Mouse (Mus musculus): ENCODE measurements at regions not wholly inside any gene's neighbourhood (a gene's known extent, or its start where the extent isn't known, plus 50 kb on each side); places are given as distances from the start of the nearest gene placed in this dataset.
"Not testable (repeated sequence)": the region's sequence is repeated elsewhere in the genome, so short reads cannot be mapped to it uniquely, and the experiment has no call there.

GRCm38 (mm10) chr8:39218716-39219115, 1456.2 kb upstream of the Adam24 start:
- no peak for DNase-seq

DNA sequence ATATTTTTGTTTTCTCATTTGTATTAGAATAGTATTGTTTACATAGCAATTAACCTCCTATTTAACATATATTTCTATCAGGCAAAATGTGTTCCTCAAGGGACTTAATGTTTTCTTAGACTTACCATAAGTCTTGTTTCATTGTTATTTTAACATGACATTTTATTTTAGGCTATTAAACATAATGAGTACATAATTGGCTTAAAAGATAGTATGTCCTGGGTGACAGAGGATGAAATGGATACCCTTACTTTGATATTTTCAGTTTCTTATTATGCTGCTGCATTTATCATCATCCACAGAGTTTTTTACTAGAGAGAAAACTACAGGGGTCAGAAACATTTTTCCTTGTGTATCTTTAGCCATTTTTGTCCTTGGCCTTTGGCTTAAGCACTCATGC, 1447.6 kb upstream of the Adam24 start:
- no peak for DNase-seq

DNA sequence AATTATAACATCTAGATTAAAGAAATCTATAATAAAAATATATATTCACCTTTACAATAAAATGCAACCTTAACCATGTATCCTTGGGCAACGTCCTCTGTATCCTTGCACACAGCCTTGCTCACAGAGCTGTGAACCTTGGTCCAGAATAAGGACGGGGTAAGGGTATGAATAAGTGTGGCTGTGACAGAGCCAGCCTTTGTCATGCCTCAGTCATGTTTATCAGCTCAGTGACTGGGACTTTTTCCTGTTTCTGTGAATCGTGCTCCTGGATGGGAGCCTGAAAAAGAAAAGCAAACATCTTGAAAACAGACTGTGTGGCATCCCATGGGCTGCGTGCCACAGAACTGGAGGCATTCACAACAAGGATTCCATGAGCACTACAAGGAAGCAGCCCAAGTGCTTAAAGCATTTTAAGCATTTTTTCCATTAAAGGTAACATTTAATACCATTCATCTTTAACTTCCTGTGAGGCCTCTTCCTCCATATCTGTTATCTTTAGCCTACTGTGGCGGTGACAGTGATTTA, 1405.8 kb upstream of the Adam24 start:
- DNase-seq: peak; percentile 5 to 8

GRCm38 (mm10) chr8:39297548-39298306, 1377.2 kb upstream of the Adam24 start:
- DNase-seq: no peak

DNA sequence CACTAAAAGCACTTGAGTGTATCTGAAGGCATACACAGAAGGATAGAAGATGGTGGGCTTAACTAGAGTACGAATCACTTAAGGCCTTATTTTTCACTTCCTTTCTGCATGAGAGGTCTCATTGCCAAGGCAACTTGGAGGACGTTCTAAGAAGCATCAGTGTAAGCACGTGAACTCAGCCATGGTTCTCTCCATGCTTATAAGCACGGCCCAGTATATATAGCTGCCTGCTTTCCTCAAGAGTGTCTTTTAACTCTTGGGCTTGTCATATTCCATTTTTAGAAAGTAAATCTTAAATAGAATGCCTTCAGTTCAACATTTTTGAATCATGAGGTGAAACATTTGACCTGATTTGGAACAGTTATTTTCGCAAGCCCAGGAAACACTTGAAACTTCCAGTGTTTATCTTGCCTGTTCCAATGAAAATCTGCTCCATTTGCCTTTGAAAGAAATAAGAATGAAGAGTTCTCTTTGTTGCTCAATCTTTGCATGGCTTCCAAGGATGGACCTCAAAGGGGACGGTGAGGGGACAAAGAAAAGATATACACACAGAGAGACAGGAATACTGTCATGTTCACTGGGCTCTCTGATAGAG, 1371.0 kb upstream of the Adam24 start:
- DNase-seq: no peak

- DNase-seq: peak; percentile 21 to 26
These were observed 1361.0 kb upstream of the Adam24 start for GRCm38 (mm10) chr8:39313854-39314253.

- DNase-seq: peak; percentile 12 to 24
These were observed 1359.2 kb upstream of the Adam24 start for GRCm38 (mm10) chr8:39315521-39316233.

- no peak for DNase-seq
These were observed 1358.7 kb upstream of the Adam24 start for GRCm38 (mm10) chr8:39316234-39316568.

GRCm38 (mm10) chr8:39329378-39329777, 1345.5 kb upstream of the Adam24 start:
- no peak for DNase-seq

- no peak for DNase-seq
These were observed 1330.1 kb upstream of the Adam24 start for GRCm38 (mm10) chr8:39344731-39345130.

DNA sequence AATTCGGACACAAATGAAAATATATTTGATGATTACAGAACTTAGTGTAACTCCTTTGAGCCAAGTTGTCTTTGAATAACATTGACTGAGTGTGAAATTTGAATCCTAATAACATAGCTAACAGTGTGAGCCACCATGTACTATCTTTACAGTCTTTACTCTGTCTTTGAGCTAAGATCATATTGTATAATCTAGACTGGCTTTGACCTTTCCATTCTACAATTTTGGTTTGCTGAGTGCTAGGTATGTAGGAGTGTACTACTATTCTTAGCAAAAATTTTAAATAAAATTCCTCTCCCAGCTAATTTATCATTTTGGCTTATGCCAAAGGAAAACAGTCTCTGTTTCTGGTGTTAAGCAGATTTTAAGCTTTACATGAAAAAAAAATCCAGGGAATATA, 1328.4 kb upstream of the Adam24 start:
- DNase-seq: no peak

GRCm38 (mm10) chr8:39348956-39349355, 1325.9 kb upstream of the Adam24 start:
- DNase-seq: no peak

GRCm38 (mm10) chr8:39355412-39355811, 1319.5 kb upstream of the Adam24 start:
- no peak for DNase-seq

DNA sequence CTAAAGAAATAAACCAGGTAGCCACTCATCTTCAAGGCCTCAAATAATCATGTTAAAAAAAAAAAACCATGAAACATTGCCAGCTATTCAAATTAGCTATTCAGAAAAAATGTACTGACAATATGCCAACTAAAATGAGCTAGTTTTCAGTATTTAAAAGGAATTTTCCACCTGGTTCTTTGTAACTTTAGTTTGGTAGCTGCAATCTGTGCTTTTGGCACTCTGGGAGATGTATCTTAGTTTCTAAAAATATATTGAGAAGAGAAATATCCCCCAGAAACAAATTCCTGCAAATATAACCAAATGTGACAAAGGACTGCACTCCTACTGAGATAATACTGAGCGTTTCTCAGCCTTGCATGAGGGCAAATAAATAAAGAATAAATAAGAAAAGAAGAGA, 1317.8 kb upstream of the Adam24 start:
- DNase-seq: peak in 1 of 2 experiments; percentile 8

DNA sequence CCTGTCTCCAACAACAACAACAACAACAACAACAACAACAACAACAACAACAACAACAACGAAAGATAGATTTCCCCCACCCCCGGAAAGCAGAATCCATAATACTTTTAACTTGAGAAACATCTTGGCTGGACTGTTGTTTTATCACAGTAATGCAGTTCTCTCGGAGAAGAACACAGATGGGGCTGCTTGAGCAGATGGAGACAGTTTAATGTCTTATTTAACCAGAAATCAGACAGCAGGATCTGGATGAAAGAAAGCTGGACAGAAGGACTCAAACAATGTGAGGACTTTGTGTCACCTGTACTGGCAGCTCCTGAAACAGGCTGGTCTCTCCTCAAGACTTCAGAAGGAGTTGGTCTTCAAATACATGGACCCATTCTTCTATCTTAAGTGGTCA, 1317.0 kb upstream of the Adam24 start:
- no peak for DNase-seq

- DNase-seq: not testable (repeated sequence)
These were observed 1308.5 kb upstream of the Adam24 start for GRCm38 (mm10) chr8:39366346-39366745.
